Mouse (Mus musculus) stomach, embryonic 16.5 days (tissue): ENCODE data around the gene Gm17482. TPM values are rescaled to one million over a fixed set of nuclear protein-coding genes. Genes with fewer than 3 reads are reported as not detected.
A peak's percentile ranks its signal among the peaks of the same experiment; 100 is the strongest.

ENCODE experiments used
- ATAC-seq: fragments of 200-750 bp; cut with Nextera tagmentation; 2 replicates; pipeline ENCODE4 v1.8.0; 2017; ENCODE audit warnings: moderate number of reproducible peaks, moderate TSS enrichment; ENCODE audit not compliant: insufficient read depth, low FRiP score
- H3K27ac ChIP-seq: fragments of 300-500 bp; sonication (generic); 2 replicates; pipeline ENCODE4 v1.5.1; 2014; ENCODE audit warnings: low read length
- H3K27me3 ChIP-seq: fragments of 300-500 bp; sonication (generic); 2 replicates; pipeline ENCODE4 v1.6.1; 2014; ENCODE audit warnings: low read length, control low read depth, mixed read lengths; ENCODE audit not compliant: control insufficient read depth, insufficient read depth
- H3K36me3 ChIP-seq: fragments of 300-500 bp; sonication (generic); 2 replicates; pipeline ENCODE4 v1.6.1; 2014; ENCODE audit warnings: low read length; ENCODE audit not compliant: control insufficient read depth, insufficient read depth
- H3K4me1 ChIP-seq: fragments of 300-500 bp; sonication (generic); 2 replicates; pipeline ENCODE4 v1.6.1; 2014; ENCODE audit warnings: low read length, control low read depth, mixed read lengths; ENCODE audit not compliant: control insufficient read depth, insufficient read depth
- H3K4me2 ChIP-seq: fragments of 300-500 bp; sonication (generic); 2 replicates; pipeline ENCODE4 v1.6.1; 2014; ENCODE audit warnings: low read depth, low read length, mixed read lengths
- H3K4me3 ChIP-seq: fragments of 300-500 bp; sonication (generic); replicated peaks from 2 replicates; pipeline ENCODE4 v1.5.1; 2014; ENCODE audit warnings: mild to moderate bottlenecking, low read length
- H3K9ac ChIP-seq: fragments of 300-500 bp; sonication (generic); 2 replicates; pipeline ENCODE4 v1.6.1; 2014; ENCODE audit warnings: low read length
- H3K9me3 ChIP-seq: fragments of 300-500 bp; sonication (generic); replicated peaks from 2 replicates; pipeline ENCODE4 v1.6.1; 2016; ENCODE audit warnings: low read length, control low read depth; ENCODE audit not compliant: control insufficient read depth
- WGBS: fragments of 180-500 bp; shearing (Covaris S2); extraction: QIAGEN DNeasy Blood & Tissue Kit; methylation state at CpG from one replicate; pipeline ENCODE4 v1.1.7; 2014; 5-methylcytosine and 5-hydroxymethylcytosine counted together
- polyA plus RNA-seq: library from polyadenylated mRNA; unstranded; fragments of >200 nt; fragmentation: Nextera tagmentation; extraction: Ambion mirVana; gene quantifications from 2 replicates; pipeline ENCODE4 v1.2.1, GENCODE M21; 2015

Gm17482 gene
- polyA plus RNA-seq, 1 experiment from 2014 or later, result not detected

GRCm38 (mm10) chr6:115213129-115213528 lies 14.0 kb upstream of the Gm17482 start:
- H3K4me1 ChIP-seq, result 0 out of 2 replicates have a peak, but pooled peaks cover 3% of the 10 kb centered on the region
- no peak overlapping the region for H3K4me2 ChIP-seq
- no peaks in the 10 kb centered on the region for H3K36me3 ChIP-seq
- H3K9me3 ChIP-seq, result no peaks in the 10 kb centered on the region
- H3K9ac ChIP-seq, result no peak overlapping the region
- ATAC-seq, result no peak
- H3K27me3 ChIP-seq, result no peaks in the 10 kb centered on the region
- H3K27ac ChIP-seq, result peak overlapping the region; percentile 64; the same call in 1 of the 2 replicates
- 59% methylated on average over 5 of the region's 5 CpGs for WGBS
- no peak overlapping the region for H3K4me3 ChIP-seq

GRCm38 (mm10) chr6:115221215-115221641 lies 5.9 kb upstream of the Gm17482 start:
- Histone ChIP-seq H3K4me1 (no peaks in the 10 kb centered on the region), H3K4me2 (no peak overlapping the region), H3K9ac (no peak overlapping the region), H3K27ac (no peak overlapping the region), H3K4me3 (no peak overlapping the region), H3K36me3 (no peaks in the 10 kb centered on the region), H3K9me3 (no peaks in the 10 kb centered on the region), H3K27me3 (no peaks in the 10 kb centered on the region)
- WGBS, result 77% methylated on average over 8 of the region's 8 CpGs
- ATAC-seq, result no peak

- H3K4me1 ChIP-seq, result peaks cover 5% of the 10 kb centered on the region
- ATAC-seq, result no peak
- H3K4me3 ChIP-seq, result no peak overlapping the region
- H3K9me3 ChIP-seq, result no peaks in the 10 kb centered on the region
- no peaks in the 10 kb centered on the region for H3K36me3 ChIP-seq
- 45% methylated on average over 3 of the region's 3 CpGs for whole genome bisulfite sequencing
- no peak overlapping the region for H3K27ac ChIP-seq
- H3K9ac ChIP-seq, result no peak overlapping the region
- no peak overlapping the region for H3K4me2 ChIP-seq
- no peaks in the 10 kb centered on the region for H3K27me3 ChIP-seq
Observed at GRCm38 (mm10) chr6:115225519-115225918, 1.6 kb upstream of the Gm17482 start.

- Histone ChIP-seq H3K27me3 (no peaks in the 10 kb centered on the region), H3K9ac (no peak overlapping the region), H3K4me3 (no peak overlapping the region), H3K4me1 (peaks cover 13% of the 10 kb centered on the region), H3K36me3 (no peaks in the 10 kb centered on the region), H3K4me2 (no peak overlapping the region), H3K9me3 (no peaks in the 10 kb centered on the region), H3K27ac (no peak overlapping the region)
- peak; percentile 71 for ATAC-seq
- 9% methylated on average over 2 of the region's 2 CpGs for WGBS
Observed at GRCm38 (mm10) chr6:115227529-115227928, 386 bp downstream of the Gm17482 start.

- no peak for ATAC-seq
- 70% methylated on average over 3 of the region's 3 CpGs for WGBS
- Histone ChIP-seq H3K27ac (peak overlapping the region; percentile 43; the same call in 1 of the 2 replicates), H3K4me2 (no peak overlapping the region), H3K36me3 (no peaks in the 10 kb centered on the region), H3K4me1 (peaks cover 13% of the 10 kb centered on the region), H3K4me3 (no peak overlapping the region), H3K9me3 (no peaks in the 10 kb centered on the region), H3K9ac (no peak overlapping the region), H3K27me3 (no peaks in the 10 kb centered on the region)
Observed at GRCm38 (mm10) chr6:115230557-115230956, 3.4 kb downstream of the Gm17482 start.

GRCm38 (mm10) chr6:115231836-115232235 lies 4.7 kb downstream of the Gm17482 start:
- Histone ChIP-seq H3K4me1 (peaks cover 13% of the 10 kb centered on the region), H3K9me3 (no peaks in the 10 kb centered on the region), H3K4me3 (no peak overlapping the region), H3K4me2 (no peak overlapping the region), H3K27ac (peak overlapping the region; percentile 29; the same call in 1 of the 2 replicates), H3K36me3 (no peaks in the 10 kb centered on the region), H3K9ac (no peak overlapping the region), H3K27me3 (no peaks in the 10 kb centered on the region)
- 62% methylated on average over 4 of the region's 4 CpGs for WGBS
- ATAC-seq, result no peak

GRCm38 (mm10) chr6:115232562-115232961 lies 5.4 kb downstream of the Gm17482 start:
- WGBS, result 68% methylated on average over 1 of the region's 1 CpGs
- Histone ChIP-seq H3K4me2 (no peak overlapping the region), H3K4me1 (peaks cover 10% of the 10 kb centered on the region; the same call in 1 of the 2 replicates), H3K9ac (no peak overlapping the region), H3K27me3 (no peaks in the 10 kb centered on the region), H3K27ac (peak overlapping the region; percentile 21; the same call in 1 of the 2 replicates), H3K4me3 (no peak overlapping the region), H3K36me3 (no peaks in the 10 kb centered on the region), H3K9me3 (no peaks in the 10 kb centered on the region)
- no peak for ATAC-seq

GRCm38 (mm10) chr6:115238031-115239027 lies 11.2 kb downstream of the Gm17482 start:
- no peaks in the 10 kb centered on the region for H3K4me1 ChIP-seq
- WGBS, result 80% methylated on average over 9 of the region's 9 CpGs
- no peak overlapping the region for H3K4me2 ChIP-seq
- H3K27ac ChIP-seq, result no peak overlapping the region
- H3K4me3 ChIP-seq, result no peak overlapping the region
- no peaks in the 10 kb centered on the region for H3K36me3 ChIP-seq
- ATAC-seq, result no peak
- H3K9ac ChIP-seq, result no peak overlapping the region
- no peaks in the 10 kb centered on the region for H3K27me3 ChIP-seq
- H3K9me3 ChIP-seq, result no peaks in the 10 kb centered on the region

- Histone ChIP-seq H3K27me3 (no peaks in the 10 kb centered on the region), H3K9ac (no peak overlapping the region), H3K9me3 (no peaks in the 10 kb centered on the region), H3K27ac (no peak overlapping the region), H3K4me3 (no peak overlapping the region), H3K4me1 (no peaks in the 10 kb centered on the region), H3K36me3 (no peaks in the 10 kb centered on the region), H3K4me2 (no peak overlapping the region)
- 80% methylated on average over 7 of the region's 7 CpGs for WGBS
- no peak for ATAC-seq
Observed at GRCm38 (mm10) chr6:115239335-115239734, 12.2 kb downstream of the Gm17482 start.
